Mouse (Mus musculus) CH12.LX (cell line): ENCODE measurements around the gene Gbp2b. TPM values are rescaled to one million over a fixed set of nuclear protein-coding genes. Genes with fewer than 3 reads are reported as not detected.
A peak's percentile ranks its signal among the peaks of the same experiment; 100 is the strongest.

Source experiments
- DNase-seq: peaks from one replicate; pipeline ENCODE4 v3.0.0-alpha.2; 2013; ENCODE audit errors: extremely low read depth
- H3K27ac ChIP-seq: 2 replicates; pipeline ENCODE4 v1.5.1; 2012; ENCODE audit warnings: low read depth, mild to moderate bottlenecking, control low read depth, moderate library complexity; ENCODE audit not compliant: insufficient read depth
- H3K27me3 ChIP-seq: replicated peaks from 2 replicates; pipeline ENCODE3; 2012; ENCODE audit warnings: inconsistent platforms
- H3K36me3 ChIP-seq, 2 experiments: replicated peaks in 1 of 2; 2 replicates each; pipeline versions ENCODE3 to v1.6.1; 2012; ENCODE audit warnings: inconsistent platforms in 1 of 2, low read length in 1 of 2, mild to moderate bottlenecking in 1 of 2, mixed read lengths in 1 of 2, moderate library complexity in 1 of 2; ENCODE audit not compliant: control insufficient read depth in 1 of 2, insufficient read depth in 1 of 2
- H3K4me1 ChIP-seq, 2 experiments: 2 replicates each; pipeline ENCODE4 v1.6.1; 2012; ENCODE audit warnings: inconsistent platforms in 1 of 2, moderate library complexity in 1 of 2; ENCODE audit not compliant: insufficient read depth in 2 of 2, control insufficient read depth in 1 of 2
- H3K4me2 ChIP-seq: 2 replicates; pipeline ENCODE4 v1.6.1; 2012; ENCODE audit warnings: low read depth, mild to moderate bottlenecking, control low read depth; ENCODE audit not compliant: poor library complexity, insufficient read depth, severe bottlenecking
- H3K4me3 ChIP-seq, 3 experiments: fragments of 150-350 bp in 1 of 3; sonication (generic) in 1 of 3; replicated peaks in 1 of 3; 2 replicates each; pipeline versions ENCODE3 to v1.5.1; 2011 to 2012; ENCODE audit warnings: low read depth in 2 of 3, low read length in 2 of 3, mild to moderate bottlenecking in 2 of 3, moderate library complexity in 2 of 3, control low read depth in 1 of 3, improper control_type of control experiment in 1 of 3, inconsistent platforms in 1 of 3, mixed read lengths in 1 of 3; ENCODE audit not compliant: poor library complexity in 1 of 3
- H3K79me2 ChIP-seq: replicated peaks from 2 replicates; pipeline ENCODE4 v1.6.1; 2012; ENCODE audit warnings: mild to moderate bottlenecking, moderate library complexity; ENCODE audit not compliant: control insufficient read depth, poor library complexity, insufficient read depth, severe bottlenecking; ENCODE audit errors: extremely low read depth
- H3K9ac ChIP-seq: 2 replicates; pipeline ENCODE4 v1.6.1; 2012; ENCODE audit warnings: low read depth, mild to moderate bottlenecking, control low read depth, moderate library complexity; ENCODE audit not compliant: insufficient read depth
- H3K9me3 ChIP-seq: replicated peaks from 2 replicates; pipeline ENCODE3; 2012; ENCODE audit warnings: low read length, inconsistent platforms, mixed read lengths
- BHLHE40 ChIP-seq: IDR thresholded peaks from 2 replicates; pipeline ENCODE4 v1.6.1; 2011; ENCODE audit warnings: mild to moderate bottlenecking, low read depth, low read length, improper control_type of control experiment
- CTCF ChIP-seq, 2 experiments: IDR thresholded peaks in 1 of 2; conservative IDR thresholded peaks in 1 of 2; 2 replicates each; pipeline ENCODE4 v1.5.1; 2011 to 2012; ENCODE audit warnings: low read depth in 2 of 2, low read length in 2 of 2, improper control_type of control experiment in 1 of 2, inconsistent platforms in 1 of 2, mild to moderate bottlenecking in 1 of 2, moderate library complexity in 1 of 2
- E2F4 ChIP-seq: IDR thresholded peaks from 2 replicates; pipeline ENCODE4 v1.6.1; 2011; ENCODE audit warnings: low read depth, low read length, improper control_type of control experiment; ENCODE audit not compliant: insufficient replicate concordance
- EP300 ChIP-seq: IDR thresholded peaks from 2 replicates; pipeline ENCODE4 v1.6.1; 2011; ENCODE audit warnings: low read length, improper control_type of control experiment
- ETS1 ChIP-seq: conservative IDR thresholded peaks from 2 replicates; pipeline ENCODE4 v1.6.1; 2012; ENCODE audit warnings: low read depth, mild to moderate bottlenecking, inconsistent platforms, low read length, improper control_type of control experiment, moderate library complexity
- GABPA ChIP-seq: IDR thresholded peaks from 2 replicates; pipeline ENCODE4 v1.6.1; 2012; ENCODE audit warnings: low read depth, low read length, improper control_type of control experiment, inconsistent platforms; ENCODE audit not compliant: insufficient replicate concordance
- IRF4 ChIP-seq: IDR thresholded peaks from 2 replicates; pipeline ENCODE4 v1.6.1; 2014; ENCODE audit warnings: low read depth, mild to moderate bottlenecking, inconsistent platforms, low read length, improper control_type of control experiment
- JUND ChIP-seq: conservative IDR thresholded peaks from 2 replicates; pipeline ENCODE4 v1.6.1; 2011; ENCODE audit warnings: low read depth, low read length, improper control_type of control experiment
- MAFK ChIP-seq: IDR thresholded peaks from 2 replicates; pipeline ENCODE4 v1.6.1; 2011; ENCODE audit warnings: low read length, improper control_type of control experiment; ENCODE audit not compliant: insufficient replicate concordance
- MAX ChIP-seq: IDR thresholded peaks from 2 replicates; pipeline ENCODE4 v1.6.1; 2011; ENCODE audit warnings: low read length, improper control_type of control experiment
- MEF2A ChIP-seq: IDR thresholded peaks from 2 replicates; pipeline ENCODE4 v1.6.1; 2014; ENCODE audit warnings: low read depth, mild to moderate bottlenecking, inconsistent platforms, low read length, improper control_type of control experiment, borderline replicate concordance
- TCF12 ChIP-seq: IDR thresholded peaks from 2 replicates; pipeline ENCODE4 v1.6.1; 2014; ENCODE audit warnings: low read depth, mild to moderate bottlenecking, inconsistent platforms, low read length, improper control_type of control experiment
- UBTF ChIP-seq: IDR thresholded peaks from 2 replicates; pipeline ENCODE4 v1.6.1; 2012; ENCODE audit warnings: low read depth, mild to moderate bottlenecking, inconsistent platforms, low read length, improper control_type of control experiment, moderate library complexity
- USF2 ChIP-seq: conservative IDR thresholded peaks from 2 replicates; pipeline ENCODE4 v1.6.1; 2011; ENCODE audit warnings: low read depth, low read length, improper control_type of control experiment
- ZC3H11A ChIP-seq: IDR thresholded peaks from 2 replicates; pipeline ENCODE4 v1.6.1; 2012; ENCODE audit warnings: low read depth, mild to moderate bottlenecking, inconsistent platforms, low read length, improper control_type of control experiment
- ZKSCAN1 ChIP-seq: IDR thresholded peaks from 2 replicates; pipeline ENCODE4 v1.6.1; 2012; ENCODE audit warnings: low read depth, inconsistent platforms, low read length, improper control_type of control experiment, borderline replicate concordance
- dilution Hi-C: fragments of 300-500 bp; cut with MboI; formaldehyde crosslinking; loops from 2 replicates; pipeline ENCODE4 v1.14.3; 2020; ENCODE audit warnings: low sequenced_read_pairs; ENCODE audit not compliant: extremely low pct_unique_long_range_greater_than_20kb, extremely low pct_ligation_motif_present
- in situ Hi-C: fragments of 300-500 bp; cut with MboI; formaldehyde crosslinking; loops from 3 replicates; pipeline ENCODE4 v1.14.3; 2019; ENCODE audit warnings: low sequenced_read_pairs, low pct_ligation_motif_present, low pct_unique_long_range_greater_than_20kb, mixed read lengths
- polyA plus RNA-seq: library from polyadenylated mRNA; unstranded; fragments of >175 nt; gene quantifications from 2 replicates; pipeline ENCODE4 v1.2.1, GENCODE M21; 2012; ENCODE audit warnings: low read depth; ENCODE audit not compliant: insufficient read length
- total RNA-seq, 2 experiments: library from RNA; depleted of rRNA; stranded (reverse); fragments of 300-350 nt in 1 of 2; fragments of >200 nt in 1 of 2; gene quantifications; 2 replicates each; pipeline ENCODE4 v1.2.3; 2012 to 2014

Gene Gbp2b
- total and polyA plus RNA-seq, 3 experiments = 0.04 to 0.74 (median 0.41) TPM

GRCm38 (mm10) chr3:142583067-142583466, 11.6 kb upstream of the Gbp2b start:
- H3K4me3 ChIP-seq = no peak overlapping the region
- no peaks in the 10 kb centered on the region for H3K27me3 ChIP-seq
- dilution Hi-C loops = no loop called here
- no peak for DNase-seq
- peaks cover 2% of the 10 kb centered on the region in 2 experiments; a peak in 2 of 4 replicates for H3K4me1 ChIP-seq
- no peaks in the 10 kb centered on the region for H3K79me2 ChIP-seq
- peak; percentile 42 for TF ChIP-seq EP300
- TF ChIP-seq JUND = peak; percentile 59; the same call in 1 of the 2 replicates
- TF ChIP-seq MAFK = peak; percentile 85
- no peak for TF ChIP-seq E2F4
- H3K9ac ChIP-seq = no peak overlapping the region
- H3K9me3 ChIP-seq = no peaks in the 10 kb centered on the region
- H3K4me2 ChIP-seq = no peak overlapping the region
- H3K27ac ChIP-seq = no peak overlapping the region
- in situ Hi-C loops = no loop called here
- H3K36me3 ChIP-seq = no peaks in the 10 kb centered on the region

GRCm38 (mm10) chr3:142587386-142587785, 7.3 kb upstream of the Gbp2b start:
- Histone ChIP-seq H3K36me3 (no peaks in the 10 kb centered on the region), H3K27me3 (no peaks in the 10 kb centered on the region), H3K4me1 (peaks cover 12 to 31% of the 10 kb centered on the region in 2 experiments), H3K4me3 (no peak overlapping the region), H3K9ac (no peak overlapping the region), H3K27ac (no peak overlapping the region), H3K4me2 (no peak overlapping the region), H3K9me3 (no peaks in the 10 kb centered on the region), H3K79me2 (no peaks in the 10 kb centered on the region)
- DNase-seq = no peak
- TF ChIP-seq ZC3H11A (no peak), ETS1 (no peak), MAFK (no peak), BHLHE40 (no peak), TCF12 (no peak), ZKSCAN1 (no peak), MEF2A (no peak), GABPA (no peak), MAX (no peak), USF2 (no peak), IRF4 (no peak), CTCF (conservative IDR thresholded peaks at IDR 0.05 in 1 of 2, IDR thresholded peaks at IDR 0.05 in 1 of 2; ENCODE audit: low read depth in 2 of 2, low read length in 2 of 2) (no peak), UBTF (no peak)
- dilution Hi-C loops = no loop called here
- in situ Hi-C loops = no loop called here
